Mouse (Mus musculus) heart, postnatal 0 days (tissue): ENCODE measurements at regions not wholly inside any gene's neighbourhood (a gene's known extent, or its start where the extent isn't known, plus 50 kb on each side); places are given as distances from the start of the nearest gene placed in this dataset.

ENCODE experiments used
- ATAC-seq: fragments of 200-750 bp; cut with Nextera tagmentation; 2 replicates; pipeline ENCODE4 v1.8.0; 2017; ENCODE audit warnings: low read depth, moderate number of reproducible peaks, moderate library complexity; ENCODE audit not compliant: insufficient read depth
- DNase-seq: peaks from one replicate; pipeline ENCODE4 v3.0.0-alpha.2; 2016; ENCODE audit warnings: low spot score
- H3K27ac ChIP-seq: fragments of 300-500 bp; sonication (generic); 2 replicates; pipeline ENCODE4 v1.5.1; 2014; ENCODE audit warnings: low read depth, mild to moderate bottlenecking
- H3K27me3 ChIP-seq: fragments of 300-500 bp; sonication (generic); 2 replicates; pipeline ENCODE4 v1.6.1; 2014; ENCODE audit warnings: low read length, mixed read lengths; ENCODE audit not compliant: control insufficient read depth, insufficient read depth
- H3K36me3 ChIP-seq: fragments of 300-500 bp; sonication (generic); replicated peaks from 2 replicates; pipeline ENCODE4 v1.6.1; 2014; ENCODE audit warnings: low read length, mixed read lengths; ENCODE audit not compliant: control insufficient read depth, insufficient read depth
- H3K4me1 ChIP-seq: fragments of 300-500 bp; sonication (generic); 2 replicates; pipeline ENCODE4 v1.6.1; 2014; ENCODE audit warnings: antibody characterized with exemption; ENCODE audit not compliant: control insufficient read depth, insufficient read depth
- H3K4me2 ChIP-seq: fragments of 300-500 bp; sonication (generic); 2 replicates; pipeline ENCODE4 v1.6.1; 2014; ENCODE audit warnings: low read depth, mild to moderate bottlenecking, low read length, moderate library complexity
- H3K4me3 ChIP-seq: fragments of 300-500 bp; sonication (generic); 2 replicates; pipeline ENCODE4 v1.5.1; 2014; ENCODE audit warnings: low read depth, low read length
- H3K9ac ChIP-seq: fragments of 300-500 bp; sonication (generic); replicated peaks from 2 replicates; pipeline ENCODE4 v1.6.1; 2014; ENCODE audit warnings: low read depth, low read length, mixed read lengths
- H3K9me3 ChIP-seq: fragments of 300-500 bp; sonication (generic); replicated peaks from 2 replicates; pipeline ENCODE4 v1.6.1; 2016; ENCODE audit warnings: low read length; ENCODE audit not compliant: control insufficient read depth
- CTCF ChIP-seq: IDR thresholded peaks from 2 replicates; pipeline ENCODE4 v1.5.1; 2016; ENCODE audit warnings: antibody characterized with exemption, control low read depth, low read depth
- EP300 ChIP-seq: IDR thresholded peaks from 2 replicates; pipeline ENCODE4 v1.6.1; 2016; ENCODE audit warnings: antibody characterized with exemption, low read depth
- WGBS: fragments of 180-500 bp; shearing (Covaris S2); extraction: QIAGEN DNeasy Blood & Tissue Kit; methylation state at CpG from one replicate; pipeline ENCODE4 v1.1.7; 2014; 5-methylcytosine and 5-hydroxymethylcytosine counted together

DNA sequence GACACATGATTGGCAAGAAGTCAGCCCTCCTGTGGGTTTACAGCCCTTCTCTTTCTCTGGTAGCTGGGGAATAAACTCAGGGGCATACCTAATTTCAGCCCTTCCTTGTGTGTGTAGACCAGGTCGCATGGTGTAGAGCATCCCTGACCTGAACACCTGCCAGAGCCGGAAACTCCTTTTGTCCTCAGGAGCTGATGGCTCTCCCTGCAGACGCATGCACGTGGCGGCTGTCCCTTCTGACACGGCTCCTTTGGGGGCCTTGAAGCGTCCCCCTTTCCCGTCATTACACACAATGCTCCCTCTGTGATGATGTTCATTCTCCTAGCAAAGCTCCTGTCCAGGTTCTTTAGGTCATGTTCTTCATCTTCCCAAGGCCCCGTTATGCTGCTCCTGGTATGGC is 203.3 kb downstream of the Diras2 start:
- TF ChIP-seq CTCF (no peak), EP300 (no peak)
- no peak for DNase-seq
- Histone ChIP-seq H3K27me3 (no peaks in the 10 kb centered on the region), H3K36me3 (no peaks in the 10 kb centered on the region), H3K4me3 (no peak overlapping the region), H3K4me2 (no peak overlapping the region), H3K27ac (no peak overlapping the region), H3K9me3 (no peaks in the 10 kb centered on the region), H3K4me1 (no peaks in the 10 kb centered on the region), H3K9ac (no peak overlapping the region)
- WGBS, result 93% methylated on average over 9 of the region's 9 CpGs
- no peak for ATAC-seq

DNA sequence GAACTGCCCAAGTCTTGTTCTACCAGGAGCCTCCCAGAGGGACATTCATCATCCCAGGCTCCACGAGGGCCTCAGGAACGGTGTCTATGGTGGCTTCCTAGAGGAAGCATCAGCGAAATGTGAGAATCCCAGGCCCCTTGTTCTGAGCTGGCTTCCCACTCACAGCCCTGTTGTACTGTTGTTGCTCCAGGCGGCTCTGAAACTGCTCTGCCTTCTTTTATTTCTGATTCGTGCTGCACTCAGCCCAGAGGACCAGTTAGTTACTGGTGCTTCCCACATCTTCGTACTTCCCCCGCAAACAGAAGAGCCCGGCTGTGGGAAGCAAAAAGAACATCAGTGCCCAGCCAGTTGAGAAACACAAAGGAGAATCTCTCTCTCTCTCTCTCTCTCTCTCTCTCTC is 202.3 kb downstream of the Diras2 start:
- TF ChIP-seq EP300 (no peak), CTCF (no peak)
- H3K27me3 ChIP-seq, result no peaks in the 10 kb centered on the region
- no peaks in the 10 kb centered on the region for H3K36me3 ChIP-seq
- H3K4me3 ChIP-seq, result no peak overlapping the region
- no peak for ATAC-seq
- H3K4me2 ChIP-seq, result no peak overlapping the region
- H3K27ac ChIP-seq, result no peak overlapping the region
- no peak for DNase-seq
- H3K9me3 ChIP-seq, result no peaks in the 10 kb centered on the region
- 78% methylated on average over 8 of the region's 8 CpGs for WGBS
- no peak overlapping the region for H3K9ac ChIP-seq
- no peaks in the 10 kb centered on the region for H3K4me1 ChIP-seq

DNA sequence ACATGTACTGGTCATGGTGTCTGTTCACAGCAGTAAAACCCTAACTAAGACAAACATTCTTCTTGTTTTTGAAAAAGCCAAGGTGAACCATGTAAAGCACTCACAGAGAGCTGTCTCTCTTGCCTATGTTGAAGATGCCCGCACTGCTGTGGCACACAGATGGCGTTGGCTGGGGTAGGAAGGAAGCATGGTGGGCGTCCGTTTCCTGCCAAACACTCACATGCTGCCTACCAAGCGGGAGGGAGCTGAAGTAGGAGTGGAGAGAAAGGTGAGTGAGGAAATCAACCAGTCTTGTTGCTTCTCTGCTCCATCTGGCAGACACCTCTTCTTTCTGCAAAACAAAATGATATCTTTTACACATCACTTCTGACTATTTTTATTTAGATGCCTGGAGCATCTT is 200.0 kb downstream of the Diras2 start:
- no peaks in the 10 kb centered on the region for H3K9me3 ChIP-seq
- H3K27ac ChIP-seq, result no peak overlapping the region
- H3K4me3 ChIP-seq, result no peak overlapping the region
- 79% methylated on average over 5 of the region's 5 CpGs for WGBS
- H3K9ac ChIP-seq, result no peak overlapping the region
- no peaks in the 10 kb centered on the region for H3K27me3 ChIP-seq
- DNase-seq, result no peak
- H3K36me3 ChIP-seq, result no peaks in the 10 kb centered on the region
- ATAC-seq, result no peak
- H3K4me2 ChIP-seq, result no peak overlapping the region
- no peaks in the 10 kb centered on the region for H3K4me1 ChIP-seq
- TF ChIP-seq CTCF, result no peak
- no peak for TF ChIP-seq EP300

DNA sequence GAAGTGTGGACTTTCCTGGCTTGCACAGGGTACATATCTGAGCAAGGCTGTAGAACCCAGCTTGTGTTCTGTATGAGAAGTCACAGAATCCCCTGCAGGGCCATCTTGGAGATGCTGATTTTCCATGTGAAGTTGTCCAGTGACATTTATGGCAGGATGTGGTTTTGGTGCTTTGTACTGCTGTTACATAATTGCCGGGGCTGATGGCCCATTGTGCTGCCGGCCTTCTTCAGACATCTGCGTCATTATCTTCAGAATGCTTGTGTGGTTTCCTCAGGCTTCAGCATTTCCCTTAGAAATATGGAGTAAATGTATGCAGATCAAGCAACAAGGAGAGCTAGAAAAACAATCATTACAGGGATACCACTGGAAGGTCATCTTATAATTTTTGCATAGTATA is 196.1 kb downstream of the Diras2 start:
- Histone ChIP-seq H3K27me3 (no peaks in the 10 kb centered on the region), H3K9me3 (no peaks in the 10 kb centered on the region), H3K4me1 (no peaks in the 10 kb centered on the region), H3K4me3 (no peak overlapping the region), H3K9ac (no peak overlapping the region), H3K36me3 (no peaks in the 10 kb centered on the region), H3K27ac (no peak overlapping the region), H3K4me2 (no peak overlapping the region)
- no peak for TF ChIP-seq CTCF
- no peak for TF ChIP-seq EP300
- ATAC-seq, result no peak
- whole genome bisulfite sequencing, result 78% methylated on average over 3 of the region's 3 CpGs
- DNase-seq, result no peak

DNA sequence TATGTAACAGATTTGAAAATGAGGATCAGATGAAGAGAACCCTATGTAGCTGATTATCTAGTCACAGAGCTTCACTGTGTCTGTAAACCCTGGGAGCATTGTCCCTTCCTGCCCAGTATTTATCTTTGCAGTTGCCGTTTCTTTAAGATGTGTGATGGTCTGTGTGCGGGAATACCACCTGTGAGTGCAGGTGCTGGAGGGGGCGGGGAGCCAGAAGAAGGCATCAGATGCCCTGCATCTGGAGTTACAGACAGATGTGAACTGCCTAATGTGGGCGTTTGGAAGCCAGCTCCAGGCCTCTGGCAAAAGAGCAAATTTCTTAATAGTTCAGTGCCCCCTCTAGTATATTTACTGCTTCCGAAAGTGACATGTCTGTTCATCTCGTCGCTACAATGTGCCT is 193.1 kb downstream of the Diras2 start:
- no peaks in the 10 kb centered on the region for H3K4me1 ChIP-seq
- H3K4me3 ChIP-seq, result no peak overlapping the region
- WGBS, result 76% methylated on average over 7 of the region's 7 CpGs
- no peak overlapping the region for H3K4me2 ChIP-seq
- no peaks in the 10 kb centered on the region for H3K36me3 ChIP-seq
- ATAC-seq (no peak), DNase-seq (no peak)
- H3K9me3 ChIP-seq, result no peaks in the 10 kb centered on the region
- H3K27me3 ChIP-seq, result no peaks in the 10 kb centered on the region
- no peak for TF ChIP-seq EP300
- TF ChIP-seq CTCF, result no peak
- no peak overlapping the region for H3K9ac ChIP-seq
- H3K27ac ChIP-seq, result no peak overlapping the region

DNA sequence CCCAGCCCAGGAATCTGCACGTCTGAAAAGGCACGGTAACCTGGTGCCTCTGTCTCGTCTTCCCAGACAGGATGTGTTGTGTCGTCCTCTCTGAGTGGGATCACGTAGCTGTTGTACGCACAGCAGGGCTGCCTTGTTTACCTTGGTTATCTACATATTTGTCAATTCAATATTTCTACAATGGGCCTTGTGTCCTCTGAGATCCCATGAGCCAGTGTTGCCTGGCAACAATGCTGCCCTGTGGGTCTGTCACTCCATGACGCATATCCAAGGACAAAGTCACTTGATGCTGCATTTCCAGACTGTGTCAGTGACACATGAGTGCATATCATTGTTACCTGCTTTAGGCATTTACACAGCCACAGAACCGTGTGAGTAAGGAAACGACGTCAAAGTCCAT is 191.9 kb downstream of the Diras2 start:
- no peak overlapping the region for H3K27ac ChIP-seq
- H3K27me3 ChIP-seq, result no peaks in the 10 kb centered on the region
- no peak overlapping the region for H3K4me2 ChIP-seq
- no peaks in the 10 kb centered on the region for H3K9me3 ChIP-seq
- H3K4me3 ChIP-seq, result no peak overlapping the region
- 54% methylated on average over 10 of the region's 10 CpGs for WGBS
- ATAC-seq (no peak), DNase-seq (no peak)
- no peaks in the 10 kb centered on the region for H3K36me3 ChIP-seq
- no peak overlapping the region for H3K9ac ChIP-seq
- TF ChIP-seq EP300 (no peak), CTCF (no peak)
- H3K4me1 ChIP-seq, result no peaks in the 10 kb centered on the region
